Mouse (Mus musculus) fat pad, adult 2 months (tissue): ENCODE data around the gene Stim2.

Experiments
- DNase-seq: peaks from one replicate; pipeline ENCODE4 v3.0.0-alpha.2; 2011; ENCODE audit warnings: low read depth, low spot score; ENCODE audit errors: extremely low read depth

Gene Stim2

DNA sequence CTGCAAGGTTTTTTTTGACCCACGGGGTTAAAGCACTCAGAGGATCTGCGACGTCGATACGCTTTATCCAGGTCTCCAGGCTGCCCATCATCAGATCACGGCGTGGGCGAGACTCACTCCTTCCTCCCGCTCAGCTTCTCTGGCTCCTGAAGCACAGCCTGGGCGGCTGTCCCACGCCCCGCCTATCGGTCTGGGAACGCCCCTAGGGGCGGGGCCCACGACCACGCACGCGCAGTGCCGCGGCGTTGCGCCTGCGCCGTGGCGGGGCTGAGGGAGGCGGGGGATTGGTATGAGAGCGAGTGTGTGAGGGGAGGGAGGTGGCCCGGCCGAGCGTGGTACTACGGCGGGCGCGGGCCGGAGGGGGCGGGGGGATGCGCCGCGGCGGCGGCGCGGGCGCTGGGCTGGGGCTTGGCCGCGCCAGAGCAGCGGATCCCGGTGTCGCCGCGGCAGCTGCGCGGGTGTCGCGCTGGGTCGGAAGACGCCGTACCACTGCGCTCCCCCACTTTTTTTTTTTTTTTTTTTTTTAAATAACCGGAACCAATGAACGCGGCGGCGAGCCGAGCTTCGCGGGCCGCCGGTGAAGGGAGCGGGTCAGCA, at the start of gene Stim2:
Gene Stim2, plus strand, starts transcription at position 354 of the 597 bp plus-strand sequence.
- DNase-seq: no peak

DNA sequence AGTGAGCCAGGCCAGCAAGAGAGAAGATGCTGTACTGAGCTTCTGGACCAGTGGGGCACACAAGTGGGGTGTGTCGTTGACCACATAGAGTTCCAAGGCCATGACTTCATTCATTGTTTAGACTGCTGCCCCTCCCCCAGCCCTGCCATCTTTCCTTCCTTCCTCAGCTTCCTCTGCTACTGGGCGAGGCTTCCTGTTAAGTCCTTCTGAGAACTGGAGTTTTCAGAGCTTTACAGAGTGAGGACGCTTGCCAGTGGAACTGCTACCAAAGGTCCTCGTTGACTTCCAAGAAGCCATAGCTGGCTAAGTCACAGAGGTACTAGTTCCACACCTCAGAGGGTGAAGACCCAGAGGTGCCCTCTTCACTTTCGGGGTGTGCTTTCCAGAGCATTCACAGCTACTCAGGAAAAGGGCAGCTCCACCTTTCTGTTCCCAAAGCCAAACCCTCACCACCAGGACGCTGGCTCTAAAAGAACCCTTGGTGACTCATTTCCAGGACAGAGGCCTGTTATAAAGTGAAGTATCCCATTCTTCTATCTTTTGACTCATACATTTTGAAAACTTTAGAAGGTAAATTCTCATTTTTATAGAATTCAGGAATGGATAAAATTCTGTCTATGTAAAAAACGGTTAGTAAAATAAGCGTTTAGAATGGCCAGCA, 49.6 kb upstream of the Stim2 start:
- no peak for DNase-seq

DNA sequence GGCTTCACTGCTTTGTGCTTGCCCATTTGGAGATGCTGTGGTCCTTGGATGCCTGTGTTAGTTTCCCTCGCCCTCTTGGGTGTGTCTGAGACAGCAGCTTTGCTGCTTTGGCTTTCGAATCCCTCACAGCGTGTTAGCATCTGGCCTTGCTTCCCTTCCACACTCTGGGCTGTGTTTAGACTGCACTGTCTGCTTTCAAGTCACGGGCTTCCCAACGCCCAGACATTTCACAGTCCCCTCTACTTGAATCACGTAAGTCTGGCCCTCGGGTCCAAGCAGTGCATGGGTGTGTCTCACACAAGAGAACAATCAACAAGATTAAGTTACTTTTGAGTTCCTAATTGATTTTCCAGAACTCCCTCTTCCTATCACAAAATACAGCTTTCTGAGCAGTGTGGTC, 48.1 kb upstream of the Stim2 start:
- DNase-seq: no peak

DNA sequence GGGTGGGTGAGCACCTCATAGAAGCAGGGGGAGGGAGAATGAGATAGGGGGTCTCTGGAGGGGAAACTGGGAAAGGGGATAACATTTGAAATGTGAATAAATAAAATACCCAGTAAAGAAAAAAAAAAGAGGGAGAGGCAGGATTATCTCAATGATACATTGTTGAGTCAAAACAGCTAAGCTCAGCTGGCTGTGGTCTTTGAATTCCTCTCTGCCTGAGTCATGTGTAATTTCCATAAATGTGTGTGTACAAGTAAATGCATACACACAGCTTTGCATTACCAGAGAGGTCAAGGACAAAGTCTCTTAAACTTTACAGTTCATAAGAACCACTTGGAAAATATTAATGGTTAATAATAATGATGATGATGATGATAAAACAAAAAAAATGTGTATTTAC, 45.1 kb upstream of the Stim2 start:
- DNase-seq: no peak

DNA sequence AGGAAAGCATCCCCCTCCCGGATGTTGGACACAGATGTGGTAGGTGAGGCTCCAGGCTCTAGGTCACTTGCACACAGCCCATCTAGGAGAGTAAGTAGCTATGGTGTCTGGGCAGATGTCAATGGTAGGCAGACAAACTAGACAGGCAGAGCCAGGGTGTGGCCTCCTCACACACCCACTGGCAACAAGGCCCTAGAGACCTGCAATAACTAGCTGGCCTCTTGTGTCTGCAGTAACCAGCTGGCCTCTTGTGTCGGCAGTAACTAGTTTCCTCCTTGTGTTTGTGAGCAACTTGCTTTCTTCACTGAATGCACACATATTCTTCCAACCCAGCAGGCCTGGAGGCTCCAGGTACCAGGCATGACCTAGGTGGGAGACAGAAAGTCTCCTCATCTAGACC, 44.5 kb upstream of the Stim2 start:
- DNase-seq: no peak

DNA sequence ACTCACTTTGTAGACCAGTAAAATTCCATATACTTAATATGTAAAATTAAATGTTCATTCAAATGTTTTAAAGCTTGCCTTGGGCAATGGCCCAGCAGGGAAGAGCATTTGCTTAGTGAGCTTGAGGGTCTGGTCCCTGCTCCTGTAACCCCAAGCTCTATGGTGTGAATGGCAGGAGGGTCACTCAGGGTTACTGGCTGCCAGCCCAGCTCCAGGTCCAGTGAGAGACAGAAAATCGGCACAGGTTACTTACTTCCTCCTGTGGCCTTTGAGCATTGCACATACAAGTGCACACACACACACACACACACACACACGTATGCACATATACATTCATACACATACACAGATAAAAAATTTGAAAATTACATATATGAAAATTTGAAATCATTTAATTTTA, 42.3 kb upstream of the Stim2 start:
- DNase-seq: no peak

DNA sequence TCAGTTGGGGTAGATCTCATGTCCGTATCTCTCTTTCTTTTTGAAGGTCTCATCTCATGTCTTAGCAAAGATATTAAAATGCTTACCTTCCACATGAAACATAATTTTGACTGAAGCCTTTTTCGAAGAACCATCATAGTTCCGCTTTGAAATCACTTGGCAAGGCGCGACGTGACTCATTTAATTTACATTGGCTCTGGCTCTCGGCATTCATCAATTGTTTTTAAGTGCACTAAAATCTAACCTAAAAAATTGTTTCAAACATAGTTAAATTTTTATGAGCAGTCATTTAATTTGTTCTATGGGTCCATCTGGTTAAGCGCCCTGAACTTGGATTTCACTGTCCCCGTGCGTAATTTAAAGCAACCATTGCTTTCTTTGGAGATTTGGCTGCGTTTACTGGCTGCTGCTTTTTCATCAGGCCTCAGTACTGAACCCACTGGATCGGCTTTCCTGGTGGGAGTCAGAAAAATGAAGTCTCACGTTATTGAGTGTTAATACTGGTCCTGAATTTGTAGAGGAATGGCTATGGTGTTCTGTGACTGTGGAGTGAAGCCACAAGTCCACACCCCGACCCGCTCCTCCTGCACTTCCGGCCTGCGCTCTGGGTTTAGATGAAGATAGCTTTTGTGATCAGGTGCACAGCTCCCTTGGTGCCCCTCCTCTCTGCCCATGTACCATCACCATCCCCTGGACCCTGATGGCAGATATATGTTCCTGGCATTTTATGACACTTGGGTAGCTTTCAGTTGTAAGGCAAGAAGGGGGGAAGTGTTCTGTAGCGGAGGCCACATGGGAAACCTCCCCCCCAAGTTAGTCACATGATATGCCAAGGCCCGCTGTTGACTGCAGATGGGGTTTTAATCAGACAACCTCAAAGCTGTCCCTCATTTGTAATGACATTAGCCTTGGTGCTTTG, 41.6 kb upstream of the Stim2 start:
- no peak for DNase-seq

DNA sequence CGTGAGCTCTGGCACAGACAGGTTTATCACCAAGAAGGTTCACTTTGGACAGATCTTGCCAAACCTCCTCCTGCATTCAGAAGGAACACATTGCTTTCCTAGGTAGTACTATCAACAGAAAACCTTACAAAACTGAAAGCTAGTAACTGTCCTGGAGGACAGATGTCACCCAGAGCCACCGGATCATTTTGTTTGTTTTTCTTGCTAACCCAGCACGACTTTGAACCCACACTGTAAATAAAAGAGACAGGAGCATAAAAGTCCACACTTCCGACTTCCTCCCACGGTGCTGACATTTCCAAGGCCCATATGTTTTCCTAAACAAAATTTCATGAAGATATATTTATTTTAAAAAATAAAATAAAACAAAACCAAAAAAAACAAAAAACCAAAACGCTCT, 41.0 kb upstream of the Stim2 start:
- no peak for DNase-seq

DNA sequence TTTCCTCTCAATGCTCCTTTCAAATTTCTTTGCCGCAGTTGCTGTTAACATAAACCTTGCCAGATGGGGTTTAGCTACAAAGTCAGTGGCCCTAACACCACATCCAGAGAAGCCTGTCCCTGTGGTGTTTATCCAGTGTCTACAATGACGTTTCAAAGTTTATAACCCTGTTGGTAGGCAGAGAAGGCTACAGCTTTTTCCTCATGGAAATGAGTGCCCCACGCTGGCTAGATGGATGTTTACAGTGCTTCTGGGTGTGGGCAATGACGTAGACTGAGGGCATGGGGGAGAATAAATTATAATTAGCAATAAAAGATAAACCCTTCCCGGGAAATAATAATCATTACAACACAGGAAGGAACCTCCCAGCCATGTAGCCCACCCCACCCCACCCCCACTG, 37.1 kb upstream of the Stim2 start:
- no peak for DNase-seq

DNA sequence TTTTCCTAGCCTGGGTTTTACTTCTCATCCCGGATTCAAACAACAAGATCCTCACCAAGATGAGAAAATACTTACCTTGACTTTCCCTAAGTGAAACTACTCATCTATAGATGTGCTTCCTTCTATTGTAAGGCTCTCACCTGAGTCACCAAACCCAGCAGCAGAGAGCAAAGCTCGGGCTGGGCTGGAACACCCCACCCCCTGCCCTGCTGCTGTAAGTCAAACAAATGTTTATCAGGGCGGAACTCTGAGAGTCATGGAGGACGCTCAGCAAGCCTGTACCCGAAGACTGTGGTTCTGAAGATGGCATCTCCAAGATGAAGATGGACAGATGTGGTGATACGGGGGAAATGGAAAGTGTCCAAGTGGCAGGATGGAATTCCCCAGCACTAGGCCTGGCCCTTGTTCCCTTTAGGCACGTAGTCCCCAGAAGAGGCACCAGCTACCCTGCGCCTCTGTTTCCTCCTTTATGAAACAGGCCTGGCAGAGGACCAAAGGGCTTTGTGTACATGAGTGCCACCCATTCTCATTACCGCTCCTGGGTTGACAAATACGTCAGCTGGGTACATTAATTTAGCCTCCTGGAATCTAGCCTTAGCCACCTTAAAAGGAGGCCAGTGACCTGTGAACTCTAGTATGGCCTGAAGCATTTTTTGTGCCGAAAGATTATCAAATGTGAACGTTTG, 36.3 kb upstream of the Stim2 start:
- DNase-seq: no peak

DNA sequence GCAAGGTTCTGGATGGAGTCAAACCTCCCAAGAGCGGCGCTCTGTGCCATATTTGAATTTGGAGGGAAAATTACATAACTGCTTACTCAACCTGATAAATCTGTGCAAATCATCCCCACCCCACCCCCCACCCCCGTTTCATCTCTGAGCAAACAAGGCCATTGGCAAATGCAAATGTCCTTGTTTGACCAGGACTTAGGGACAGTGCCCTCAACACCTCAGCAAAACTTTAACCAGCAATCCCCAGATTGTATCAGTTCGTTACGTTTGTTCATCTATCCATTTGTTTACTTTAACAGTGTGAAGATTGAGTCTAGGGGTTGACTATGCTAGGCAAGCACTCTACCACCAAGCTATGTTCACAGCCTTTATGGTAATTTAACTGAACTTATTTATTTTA, 32.6 kb upstream of the Stim2 start:
- no peak for DNase-seq

DNA sequence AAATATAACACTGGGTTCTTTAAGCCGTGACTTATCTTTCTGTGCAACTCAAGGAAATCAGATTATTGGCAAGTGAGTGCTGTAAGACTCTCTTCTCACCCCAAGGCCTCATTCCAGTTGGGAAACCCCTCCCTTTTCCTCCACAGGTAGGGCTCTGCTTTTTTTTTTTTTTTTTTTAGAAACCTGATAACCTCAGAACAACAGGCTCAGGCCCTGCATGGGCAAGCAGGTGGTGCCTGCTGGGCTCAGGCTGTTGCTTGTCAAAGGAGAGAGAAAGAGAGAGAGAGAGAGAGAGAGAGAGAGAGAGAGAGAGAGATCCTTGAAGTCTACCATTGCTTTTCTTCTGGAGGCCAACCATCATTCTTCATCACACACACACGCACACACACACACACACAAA, 30.7 kb upstream of the Stim2 start:
- DNase-seq: no peak

DNA sequence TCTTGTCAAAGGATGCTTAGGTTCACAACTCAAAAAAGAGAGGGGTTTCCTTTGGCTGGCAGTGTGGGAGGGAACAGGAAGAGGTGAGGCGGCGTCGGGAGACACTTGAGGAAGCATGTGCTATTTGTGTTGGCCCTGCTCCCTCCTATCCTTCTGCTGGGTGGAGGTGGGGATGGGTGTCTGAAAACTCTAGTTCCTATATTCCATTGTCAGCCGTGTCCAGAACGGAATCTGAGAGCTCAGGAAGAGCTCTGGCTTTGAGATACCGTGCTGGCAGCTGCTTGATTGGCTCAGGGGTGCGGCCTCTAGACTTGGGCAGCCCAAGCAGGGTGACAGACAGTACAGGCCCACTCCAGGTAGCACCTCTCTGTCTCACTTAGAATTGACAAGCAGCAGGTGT, 28.1 kb upstream of the Stim2 start:
- no peak for DNase-seq

DNA sequence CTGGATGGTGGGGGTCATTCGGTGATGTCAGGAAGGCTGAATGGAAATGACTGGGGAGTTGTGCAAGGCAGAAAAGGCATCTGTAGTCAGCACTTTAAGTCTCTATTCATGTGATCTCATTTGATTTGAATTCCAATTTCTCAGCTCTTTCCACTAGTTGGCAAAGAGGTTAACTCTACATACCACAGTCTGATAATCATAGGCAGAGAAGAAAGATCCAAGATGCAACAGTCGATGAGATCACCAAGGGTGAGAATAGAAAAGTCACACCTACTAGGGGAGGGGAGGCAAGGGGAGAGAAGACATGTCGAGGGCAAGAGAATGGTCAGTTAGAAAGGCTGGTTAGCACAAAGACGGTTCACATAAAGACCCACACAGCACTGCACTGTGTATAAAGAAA, 27.1 kb upstream of the Stim2 start:
- no peak for DNase-seq

DNA sequence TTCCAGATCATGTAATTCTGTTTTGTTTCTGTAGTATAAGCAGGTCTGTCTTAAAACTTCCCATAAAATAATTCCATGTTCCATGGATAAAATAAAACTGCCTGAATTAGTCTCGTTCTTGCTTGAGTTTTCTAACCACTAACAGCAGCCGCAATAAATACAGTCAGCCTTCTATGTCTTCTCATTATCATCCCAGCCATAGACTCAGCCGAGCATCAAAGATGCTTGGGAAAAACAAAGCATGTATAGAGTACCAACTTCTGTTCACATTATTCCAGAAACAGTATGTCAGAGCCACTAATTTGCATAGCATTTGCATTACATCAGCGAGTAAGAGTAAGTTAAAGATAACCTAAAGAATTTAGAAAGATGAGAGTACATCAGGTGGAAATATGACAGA, 25.4 kb upstream of the Stim2 start:
- DNase-seq: no peak

DNA sequence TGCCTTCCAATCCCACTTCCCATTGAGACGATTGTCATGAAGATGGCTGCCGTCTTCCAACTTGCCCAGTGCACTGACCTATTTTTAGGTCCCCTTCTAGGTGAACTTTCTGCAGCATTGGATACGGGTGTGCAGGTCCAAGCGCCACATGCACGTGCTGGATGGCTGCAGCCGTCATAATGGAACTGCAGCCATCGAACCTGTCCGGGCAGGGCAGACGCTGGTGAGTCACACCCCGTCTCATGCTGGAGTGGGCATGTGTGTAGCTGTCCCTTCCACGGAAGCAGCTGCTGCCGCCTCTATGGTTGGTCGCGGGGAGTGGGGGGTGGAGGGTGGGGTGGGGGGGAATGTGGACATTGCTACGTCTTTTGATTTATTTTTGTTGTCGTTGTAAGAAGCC, 21.8 kb upstream of the Stim2 start:
- DNase-seq: no peak

DNA sequence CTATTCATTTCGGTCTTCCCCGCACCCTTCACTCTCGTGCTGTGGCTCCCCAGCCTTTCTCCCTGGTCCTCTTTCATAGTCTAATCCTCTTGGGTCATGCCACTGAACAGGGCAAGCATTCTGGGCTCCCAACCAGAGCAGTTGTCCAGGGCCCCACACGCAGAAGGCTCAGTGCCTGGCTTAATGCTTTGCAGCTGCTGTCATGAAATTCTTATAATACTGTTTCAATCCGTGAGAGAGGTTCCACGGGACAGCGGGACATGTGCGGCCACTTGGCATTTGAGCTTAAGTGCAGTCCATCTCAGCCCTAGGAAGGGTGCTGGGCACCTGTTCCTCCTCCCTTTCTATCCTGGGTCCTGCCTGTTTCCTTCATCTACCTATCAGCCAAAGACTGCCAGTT, 21.2 kb upstream of the Stim2 start:
- no peak for DNase-seq

DNA sequence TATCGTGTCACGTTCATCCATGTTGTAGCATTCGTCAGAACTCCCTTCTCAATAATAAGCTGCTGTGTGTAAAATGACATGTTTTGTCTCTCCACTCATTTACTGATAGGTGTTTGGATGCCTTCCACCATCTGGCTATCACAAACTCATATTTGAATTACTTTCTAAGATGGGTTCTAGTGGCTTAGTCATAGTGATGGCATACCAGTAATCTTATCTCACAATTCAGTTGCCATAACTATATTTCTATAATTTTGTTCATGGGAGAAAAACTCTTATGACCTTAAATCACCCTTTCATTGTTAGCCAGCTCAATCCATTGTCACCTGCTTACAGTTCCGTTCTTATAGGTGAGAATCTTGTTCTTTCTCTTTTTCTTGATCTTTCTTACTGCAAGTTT, 14.9 kb upstream of the Stim2 start:
- DNase-seq: no peak

DNA sequence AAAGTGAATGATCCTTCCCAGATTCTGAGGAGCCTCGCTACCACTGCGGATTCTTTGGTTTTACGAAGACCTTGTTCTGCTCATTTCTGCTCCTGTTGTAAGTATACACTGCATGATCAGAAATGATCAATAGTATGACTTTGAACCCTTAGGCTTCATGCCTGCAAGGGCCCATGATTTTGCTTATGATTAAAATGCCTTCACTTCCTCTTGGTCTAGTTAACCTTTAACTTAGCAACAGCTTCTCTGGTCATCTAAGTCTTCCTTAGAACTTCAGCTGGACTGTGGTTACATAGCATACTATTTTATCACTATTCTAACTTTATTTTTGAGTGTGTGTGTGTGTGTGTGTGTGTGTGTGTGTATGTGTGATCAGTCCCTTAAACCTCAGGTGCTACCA, 12.7 kb upstream of the Stim2 start:
- no peak for DNase-seq

DNA sequence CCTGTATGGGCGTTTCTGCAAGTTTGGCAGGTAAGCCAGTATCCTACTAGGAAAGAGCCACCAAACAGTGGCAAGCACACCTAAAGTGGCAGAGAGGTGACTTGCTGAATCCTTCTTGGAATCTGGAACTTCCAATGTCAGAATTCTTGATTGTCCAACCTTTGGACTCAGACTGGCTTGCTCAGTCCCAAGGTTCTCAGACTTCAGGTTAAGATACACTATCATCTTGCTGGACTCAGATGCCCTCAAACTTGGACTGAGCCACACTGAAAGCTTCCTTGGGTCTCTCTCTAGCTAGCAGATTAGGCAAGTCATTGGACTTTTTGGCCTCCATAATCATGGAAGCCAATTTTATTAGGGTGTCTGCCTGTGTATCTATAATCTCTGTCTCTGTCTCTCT, 10.8 kb upstream of the Stim2 start:
- DNase-seq: no peak

DNA sequence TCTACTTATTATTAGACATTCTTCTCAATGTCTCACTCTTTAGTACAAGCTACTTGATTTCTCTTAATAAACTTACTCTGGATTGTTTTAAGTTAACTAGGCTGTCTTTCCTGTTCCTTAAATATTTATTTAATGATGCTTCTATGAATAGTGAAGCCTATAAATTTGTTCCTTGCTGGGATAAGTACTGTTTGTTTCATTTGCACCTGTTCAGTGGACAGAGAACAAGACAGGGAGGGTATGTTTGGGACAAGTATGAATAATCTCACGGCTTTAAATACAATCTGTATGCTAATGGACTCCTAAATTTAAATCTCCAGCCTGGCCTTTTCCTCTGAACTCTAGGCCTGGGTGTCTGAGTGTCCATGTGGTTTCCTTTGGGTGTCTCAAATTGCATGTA, 10.2 kb upstream of the Stim2 start:
- DNase-seq: no peak

DNA sequence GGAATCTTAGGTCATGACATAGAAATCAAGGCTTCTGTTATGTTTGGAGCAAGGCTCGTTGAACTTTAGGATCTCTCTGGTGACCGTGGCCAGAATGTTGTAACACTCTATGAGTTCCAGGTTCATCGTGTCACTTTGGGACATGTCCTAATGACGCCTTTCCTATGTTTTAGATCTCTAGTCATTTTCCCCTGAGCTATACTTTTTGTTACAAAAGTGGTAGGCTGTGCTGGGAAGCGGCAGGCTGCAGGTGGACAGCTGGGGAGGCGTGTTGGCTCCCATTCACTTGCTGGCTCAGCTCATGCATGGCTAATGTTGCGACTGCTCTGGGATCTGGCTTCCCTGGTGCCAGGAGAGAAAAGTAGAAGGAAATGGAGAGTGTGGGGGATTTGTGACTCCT, 5.7 kb upstream of the Stim2 start:
- DNase-seq: no peak
